ENCODE assay signal across 9 mouse cellular contexts in genomic region chr7:63896276-63896967, GRCm38 (mm10). TPM values are rescaled to one million over a fixed set of nuclear protein-coding genes. Genes with fewer than 3 reads are reported as not detected.
DNase-seq lines count a peak whose midpoint lies in the region; ATAC-seq and TF ChIP-seq lines count a peak whose summit lies in the region.
"Had no signal": no experiment of that assay in that cellular context is flagged by ENCODE, and none has a peak within 500 bp of the region (broad histone marks: within the 10 kb centered on the region; RNA-seq: fewer than 3 reads in every experiment).

No protein-coding gene starts in this region.

- H3K36me3 ChIP-seq in E14TG2a.4 (ENCODE audit: insufficient read depth, low read length): 0 out of 2 replicates have a peak, but pooled peaks cover 3% of the 10 kb centered on the region
- no peaks in the 10 kb centered on the region for H3K36me3 ChIP-seq in forebrain, embryonic 11.5 days (ENCODE audit: control insufficient read depth, insufficient read depth, low read length)
- H3K36me3 ChIP-seq in limb, embryonic 12.5 days: 0 out of 2 replicates have a peak, but pooled peaks cover under 1% of the 10 kb centered on the region
- H3K36me3 ChIP-seq in stomach, embryonic 15.5 days: no peaks in the 10 kb centered on the region; the same call in 1 of the 2 replicates

- ATAC-seq in forebrain, embryonic 11.5 days (replicated peaks; ENCODE audit: low FRiP score): peak; percentile 71
- ATAC-seq in limb, embryonic 12.5 days (ENCODE audit: insufficient number of reproducible peaks, insufficient read depth, low FRiP score, low TSS enrichment, low read depth): no peak
- no peak for ATAC-seq in stomach, embryonic 15.5 days (ENCODE audit: insufficient read depth, low FRiP score, low read depth)

- 16% methylated on average over 17 of the region's 17 CpGs for WGBS in forebrain, embryonic 11.5 days
- 19% methylated on average over 17 of the region's 17 CpGs for whole genome bisulfite sequencing in limb, embryonic 12.5 days
- 20% methylated on average over 17 of the region's 17 CpGs for WGBS in stomach, embryonic 15.5 days

- peak overlapping the region; percentile 54 for H3K4me2 ChIP-seq in forebrain, embryonic 11.5 days (ENCODE audit: low read depth, low read length, severe bottlenecking)
- H3K4me2 ChIP-seq in limb, embryonic 12.5 days: peak overlapping the region; percentile 61
- peak overlapping the region; percentile 66 for H3K4me2 ChIP-seq in stomach, embryonic 15.5 days

- H3K4me3 ChIP-seq in E14TG2a.4 (replicated peaks; ENCODE audit: low read length): peak overlapping the region; percentile 76
- 0 out of 2 replicates have a peak overlapping the region, but pooled peaks have one; percentile 11 for H3K4me3 ChIP-seq in forebrain, embryonic 11.5 days (ENCODE audit: low read depth, low read length)
- peak overlapping the region; percentile 31 for H3K4me3 ChIP-seq in limb, embryonic 12.5 days (replicated peaks)
- H3K4me3 ChIP-seq in stomach, embryonic 15.5 days (replicated peaks): peak overlapping the region; percentile 34

- H3K4me1 ChIP-seq in E14TG2a.4 (replicated peaks; ENCODE audit: low read depth, low read length): peaks cover 67% of the 10 kb centered on the region
- peaks cover 13% of the 10 kb centered on the region for H3K4me1 ChIP-seq in forebrain, embryonic 11.5 days (replicated peaks; ENCODE audit: control insufficient read depth, insufficient read depth, low read length)
- peaks cover 20% of the 10 kb centered on the region for H3K4me1 ChIP-seq in limb, embryonic 12.5 days (replicated peaks)
- peaks cover 16% of the 10 kb centered on the region for H3K4me1 ChIP-seq in stomach, embryonic 15.5 days

- peak overlapping the region; percentile 44 for H3K9ac ChIP-seq in forebrain, embryonic 11.5 days (ENCODE audit: low read length)
- peak overlapping the region; percentile 40 for H3K9ac ChIP-seq in limb, embryonic 12.5 days (replicated peaks)
- H3K9ac ChIP-seq in stomach, embryonic 15.5 days: no peak overlapping the region

- peak; percentile 45 for DNase-seq in gastrocnemius, adult 18-20 months (ENCODE audit: low spot score)
- no peak for DNase-seq in gastrocnemius, postnatal 10 days
- no peak for DNase-seq in forebrain, embryonic 11.5 days (ENCODE audit: low spot score)
- no peak for DNase-seq in c-Kit-positive CD71-positive TER-119-positive erythroid progenitor cells, embryonic 14.5 days (ENCODE audit: low spot score)
- DNase-seq in left cerebral cortex, postnatal 4 days: no peak

- H3K27ac ChIP-seq in forebrain, embryonic 11.5 days (ENCODE audit: low read depth, low read length): no peak overlapping the region
- H3K27ac ChIP-seq in limb, embryonic 12.5 days: no peak overlapping the region
- H3K27ac ChIP-seq in stomach, embryonic 15.5 days: peak overlapping the region; percentile 88; the same call in 1 of the 2 replicates

- intact Hi-C loops in left cerebral cortex, postnatal 4 days (cut with DNase I): no loop called here

- H3K9me3 ChIP-seq in E14TG2a.4 (ENCODE audit: low read length): no peaks in the 10 kb centered on the region
- H3K9me3 ChIP-seq in forebrain, embryonic 11.5 days (ENCODE audit: control insufficient read depth, low read length): no peaks in the 10 kb centered on the region
- no peaks in the 10 kb centered on the region for H3K9me3 ChIP-seq in limb, embryonic 12.5 days
- no peaks in the 10 kb centered on the region for H3K9me3 ChIP-seq in stomach, embryonic 15.5 days

- H3K27me3 ChIP-seq in E14TG2a.4 (ENCODE audit: insufficient read depth, low read length): no peaks in the 10 kb centered on the region
- no peaks in the 10 kb centered on the region for H3K27me3 ChIP-seq in forebrain, embryonic 11.5 days (ENCODE audit: control insufficient read depth, insufficient read depth, low read length)
- H3K27me3 ChIP-seq in limb, embryonic 12.5 days: peaks cover 10% of the 10 kb centered on the region
- no peaks in the 10 kb centered on the region for H3K27me3 ChIP-seq in stomach, embryonic 15.5 days (replicated peaks)

- TF ChIP-seq CTCF in E14TG2a.4 (conservative IDR thresholded peaks at IDR 0.05; ENCODE audit: low read length): no peak

RNA-seq across cellular contexts. Expression of gene E030018B13Rik, which starts 20.2 kb away (rescaled TPM):
- total RNA-seq in gastrocnemius, adult 18-20 months (2021): not detected
- not detected for total RNA-seq in gastrocnemius, postnatal 10 days (2021)
- polyA plus RNA-seq in forebrain, embryonic 11.5 days (2014; fragmentation: Nextera tagmentation; extraction: Ambion mirVana): not detected in 2 replicates
- not detected in 2 replicates for polyA plus RNA-seq in limb, embryonic 12.5 days (2016; fragmentation: Nextera tagmentation; extraction: Ambion mirVana)
- 0.17 TPM in 1 of 2 replicates, not detected in the other for polyA plus RNA-seq in stomach, embryonic 15.5 days (2015; fragmentation: Nextera tagmentation; extraction: Ambion mirVana)
- total RNA-seq in left cerebral cortex, postnatal 4 days (2021): not detected
- total RNA-seq: hematopoietic stem cell, adult 5-6 weeks had no signal

RNA-seq across cellular contexts. Expression of gene Klf13, which starts 42.3 kb away (rescaled TPM):
- total RNA-seq in gastrocnemius, adult 18-20 months (2021): 10 to 100 TPM; 33.3 to 55.3 TPM
- 10 to 100 TPM; 38.3 to 50.8 TPM for total RNA-seq in gastrocnemius, postnatal 10 days (2021)
- 26.6 and 28.1 TPM in 2 replicates for polyA plus RNA-seq in forebrain, embryonic 11.5 days (2014; fragmentation: Nextera tagmentation; extraction: Ambion mirVana)
- polyA plus RNA-seq in limb, embryonic 12.5 days (2016; fragmentation: Nextera tagmentation; extraction: Ambion mirVana): 16.9 and 17.0 TPM in 2 replicates
- 31.0 and 32.3 TPM in 2 replicates for polyA plus RNA-seq in stomach, embryonic 15.5 days (2015; fragmentation: Nextera tagmentation; extraction: Ambion mirVana)
- total RNA-seq in left cerebral cortex, postnatal 4 days (2021): 10 to 100 TPM; 72.3 to 73.5 TPM

Comparison
In these comparisons a context has a peak if more than half of its experiments do, and no peak if none do; other contexts are left out.
1. H3K4me3 ChIP-seq: peak in every context shown above with its lines; median percentile 76 in E14TG2a.4; 34 in stomach, embryonic 15.5 days; 31 in limb, embryonic 12.5 days; 11 in forebrain, embryonic 11.5 days.